9 mouse cellular contexts compared by ENCODE assay signal in the genomic region with DNA sequence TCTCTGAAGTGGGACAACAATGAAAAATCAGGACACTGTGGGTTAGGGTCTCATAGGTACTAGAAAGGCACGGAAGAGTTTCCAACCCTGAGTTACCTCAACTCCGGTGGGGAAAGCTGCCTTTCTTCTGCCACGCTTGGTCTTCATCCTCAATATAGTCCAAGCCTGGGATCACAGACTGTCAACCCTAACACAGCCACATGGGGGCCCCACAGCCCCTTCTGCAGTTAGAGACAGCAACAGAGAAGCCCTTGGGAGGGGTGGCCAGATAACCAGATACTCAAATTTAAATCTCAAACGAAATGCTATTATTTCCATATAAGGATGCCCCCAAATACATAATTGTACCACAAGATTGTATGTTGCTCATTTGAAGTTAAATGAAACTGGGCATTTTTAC. TPM values are rescaled to one million over a fixed set of nuclear protein-coding genes. Genes with fewer than 3 reads are reported as not detected.
DNase-seq lines count a peak whose midpoint lies in the region; ATAC-seq and TF ChIP-seq lines count a peak whose summit lies in the region.
"Had no signal": no experiment of that assay in that cellular context is flagged by ENCODE, and none has a peak within 500 bp of the region (broad histone marks: within the 10 kb centered on the region; RNA-seq: fewer than 3 reads in every experiment).

No protein-coding gene starts in this region.

- H3K4me2 ChIP-seq in liver, embryonic 14.5 days (ENCODE audit: low read depth), result no peak overlapping the region

- no peak for TF ChIP-seq EP300 in liver, embryonic 14.5 days (IDR thresholded peaks at IDR 0.05; ENCODE audit: low read depth)

- no peaks in the 10 kb centered on the region for H3K27me3 ChIP-seq in liver, embryonic 14.5 days (ENCODE audit: control insufficient read depth, insufficient read depth, low read length)
- H3K27me3 ChIP-seq in splenic B cell, adult 2 months (ENCODE audit: control insufficient read depth, insufficient read depth, low read length, poor library complexity, severe bottlenecking), result no peaks in the 10 kb centered on the region

- H3K36me3 ChIP-seq in liver, embryonic 14.5 days (replicated peaks; ENCODE audit: control insufficient read depth, insufficient read depth, low read depth), result no peaks in the 10 kb centered on the region
- H3K36me3 ChIP-seq in splenic B cell, adult 2 months (ENCODE audit: control insufficient read depth, insufficient read depth, low read length, poor library complexity, severe bottlenecking), result no peaks in the 10 kb centered on the region

- no peak overlapping the region for H3K9ac ChIP-seq in liver, embryonic 14.5 days (replicated peaks)

- DNase-seq in ovary, postnatal 36 days (ENCODE audit: low spot score), result peak; percentile 53
- no peak for DNase-seq in ovary, postnatal 10 days (ENCODE audit: low spot score)
- peak; percentile 42 for DNase-seq in ZHBTc4 (ENCODE audit: low read depth, low spot score)
- DNase-seq in gastrocnemius, adult 2 months, result peak; percentile 69
- DNase-seq in kidney, adult 18-20 months, result peak; percentile 73
- no peak for DNase-seq in liver, embryonic 14.5 days (ENCODE audit: low read depth in 3 of 3, low spot score in 3 of 3)
- DNase-seq in splenic B cell, adult 2 months (ENCODE audit: low read depth, low spot score), result peak; percentile 51

- H3K27ac ChIP-seq in gastrocnemius, adult 2 months, result peak overlapping the region; percentile 78
- H3K27ac ChIP-seq in liver, embryonic 14.5 days, result no peak overlapping the region

- peak overlapping the region; percentile 61 for H3K4me3 ChIP-seq in gastrocnemius, adult 2 months
- H3K4me3 ChIP-seq in liver, embryonic 14.5 days (ENCODE audit: insufficient read depth in 1 of 2, low read depth in 2 of 2, low read length in 2 of 2), result no peak overlapping the region
- H3K4me3 ChIP-seq: erythroblast, embryonic 14.5 days; myocyte had no signal

- H3K4me1 ChIP-seq in liver, embryonic 14.5 days (replicated peaks; ENCODE audit: control insufficient read depth in 2 of 2, insufficient read depth in 2 of 2, low read length in 1 of 2), result peaks cover under 1 to 16% of the 10 kb centered on the region in 2 experiments

- 23% methylated on average over 4 of the region's 4 CpGs for WGBS in liver, embryonic 14.5 days (ENCODE audit: insufficient replicate concordance)

- no peaks in the 10 kb centered on the region for H3K9me3 ChIP-seq in liver, embryonic 14.5 days (ENCODE audit: control insufficient read depth, low read length)

- intact Hi-C loops in gastrocnemius, adult 2 months (cut with DNase I), result loop anchor here (1.0 kb wide), 1 partner anchor 33 kb away; no protein-coding TSS in a partner anchor

- TF ChIP-seq CTCF in gastrocnemius, adult 2 months (IDR thresholded peaks at IDR 0.05), result peak; percentile 79
- peak; percentile 86 for TF ChIP-seq CTCF in liver, embryonic 14.5 days (IDR thresholded peaks at IDR 0.05; ENCODE audit: low read depth)

- peak; percentile 65; the same call in 1 of the 2 replicates for ATAC-seq in liver, embryonic 14.5 days (ENCODE audit: insufficient read depth)

RNA-seq across cellular contexts. Expression of gene Mrvi1, which starts 0.5 kb away (rescaled TPM):
- 1 to 10 TPM; 4.1 to 4.7 TPM for total RNA-seq in gastrocnemius, adult 2 months (2021)
- 3.7 TPM in 2 replicates for polyA plus RNA-seq in liver, embryonic 14.5 days (2012; rRNA removed)
- 4.7 and 5.5 TPM in 2 replicates for polyA plus RNA-seq in liver, embryonic 14.5 days (2014; fragmentation: Nextera tagmentation; extraction: Ambion mirVana)

RNA-seq across cellular contexts. Expression of gene Ctr9, which starts 46.0 kb away (rescaled TPM):
- total RNA-seq in gastrocnemius, adult 2 months (2021), result 10 to 100 TPM; 16.1 to 16.4 TPM
- 7.0 and 12.7 TPM in 2 replicates for polyA plus RNA-seq in liver, embryonic 14.5 days (2012; rRNA removed)
- polyA plus RNA-seq in liver, embryonic 14.5 days (2014; fragmentation: Nextera tagmentation; extraction: Ambion mirVana), result 20.2 and 22.4 TPM in 2 replicates

Comparison
In these comparisons a context has a peak if more than half of its experiments do, and no peak if none do; other contexts are left out.
1. DNase-seq: peak in ovary, postnatal 36 days (single experiment), ZHBTc4 (single experiment), gastrocnemius, adult 2 months (single experiment), kidney, adult 18-20 months (single experiment) and splenic B cell, adult 2 months (single experiment); none in ovary, postnatal 10 days (single experiment) and liver, embryonic 14.5 days (0 of 3).